Mouse (Mus musculus): ENCODE data around the gene Gm49354.

DNA sequence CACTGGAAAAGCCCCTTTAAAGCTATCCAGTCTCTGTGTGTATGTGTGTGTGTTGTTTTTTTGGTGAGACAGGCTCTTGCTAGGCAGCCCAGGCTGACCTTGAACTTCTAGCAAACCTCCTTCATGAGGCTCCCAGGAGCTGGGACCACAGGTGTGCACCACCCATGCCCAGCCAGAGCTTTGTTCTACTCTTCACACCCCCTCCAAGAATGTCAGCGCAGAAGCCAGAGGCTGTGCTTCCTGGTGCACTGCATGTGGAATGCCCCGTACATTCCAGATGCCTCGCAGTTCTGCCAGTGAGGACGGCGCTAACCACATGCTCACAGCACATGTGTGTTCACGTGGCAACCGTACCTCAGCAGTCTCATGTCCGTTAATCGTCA, 14.4 kb upstream of the Gm49354 start:
- no peak for TF ChIP-seq POLR2A (IDR thresholded peaks at IDR 0.05; ENCODE audit: borderline replicate concordance, extremely low read depth, insufficient read depth, insufficient read length, poor library complexity, severe bottlenecking)
- no peak for TF ChIP-seq CTCF (IDR thresholded peaks at IDR 0.05; ENCODE audit: borderline replicate concordance, extremely low read depth, insufficient read depth, insufficient read length)

All from brain, embryonic 14.5 days (tissue).